Mouse (Mus musculus) forebrain, embryonic 11.5 days (tissue): ENCODE data around the gene Gm12184. TPM values are rescaled to one million over a fixed set of nuclear protein-coding genes. Genes with fewer than 3 reads are reported as not detected.

Source experiments
- ATAC-seq: fragments of 200-750 bp; cut with Nextera tagmentation; replicated peaks from 2 replicates; pipeline ENCODE4 v1.8.0; 2017; ENCODE audit warnings: moderate TSS enrichment; ENCODE audit not compliant: low FRiP score
- DNase-seq: peaks from one replicate; pipeline ENCODE4 v3.0.0-alpha.2; 2017; ENCODE audit warnings: low spot score
- H3K27ac ChIP-seq: fragments of 300-500 bp; sonication (generic); 2 replicates; pipeline ENCODE4 v1.5.1; 2014; ENCODE audit warnings: low read depth, low read length
- H3K27me3 ChIP-seq: fragments of 300-500 bp; sonication (generic); 2 replicates; pipeline ENCODE4 v1.6.1; 2014; ENCODE audit warnings: mild to moderate bottlenecking, low read length, mixed read lengths; ENCODE audit not compliant: control insufficient read depth, insufficient read depth
- H3K36me3 ChIP-seq: fragments of 300-500 bp; sonication (generic); 2 replicates; pipeline ENCODE4 v1.6.1; 2014; ENCODE audit warnings: mild to moderate bottlenecking, low read length, moderate library complexity, mixed read lengths; ENCODE audit not compliant: control insufficient read depth, insufficient read depth
- H3K4me1 ChIP-seq: fragments of 300-500 bp; sonication (generic); replicated peaks from 2 replicates; pipeline ENCODE4 v1.6.1; 2014; ENCODE audit warnings: low read length, mixed read lengths; ENCODE audit not compliant: control insufficient read depth, insufficient read depth
- H3K4me2 ChIP-seq: fragments of 300-500 bp; sonication (generic); 2 replicates; pipeline ENCODE4 v1.6.1; 2014; ENCODE audit warnings: low read depth, mild to moderate bottlenecking, low read length, moderate library complexity, mixed read lengths; ENCODE audit not compliant: severe bottlenecking
- H3K4me3 ChIP-seq: fragments of 300-500 bp; sonication (generic); 2 replicates; pipeline ENCODE4 v1.5.1; 2014; ENCODE audit warnings: low read depth, low read length
- H3K9ac ChIP-seq: fragments of 300-500 bp; sonication (generic); 2 replicates; pipeline ENCODE4 v1.6.1; 2014; ENCODE audit warnings: low read length
- H3K9me3 ChIP-seq: fragments of 300-500 bp; sonication (generic); 2 replicates; pipeline ENCODE4 v1.6.1; 2016; ENCODE audit warnings: low read length, mixed read lengths; ENCODE audit not compliant: control insufficient read depth
- WGBS: fragments of 180-500 bp; shearing (Covaris S2); extraction: QIAGEN DNeasy Blood & Tissue Kit; methylation state at CpG from one replicate; pipeline ENCODE4 v1.1.7; 2014; 5-methylcytosine and 5-hydroxymethylcytosine counted together
- polyA plus RNA-seq: library from polyadenylated mRNA; unstranded; fragments of >200 nt; fragmentation: Nextera tagmentation; extraction: Ambion mirVana; gene quantifications from 2 replicates; pipeline ENCODE4 v1.2.1, GENCODE M21; 2014

Gm12184 gene
- polyA plus RNA-seq, 1 experiment from 2014 or later: 12.7 TPM

DNA sequence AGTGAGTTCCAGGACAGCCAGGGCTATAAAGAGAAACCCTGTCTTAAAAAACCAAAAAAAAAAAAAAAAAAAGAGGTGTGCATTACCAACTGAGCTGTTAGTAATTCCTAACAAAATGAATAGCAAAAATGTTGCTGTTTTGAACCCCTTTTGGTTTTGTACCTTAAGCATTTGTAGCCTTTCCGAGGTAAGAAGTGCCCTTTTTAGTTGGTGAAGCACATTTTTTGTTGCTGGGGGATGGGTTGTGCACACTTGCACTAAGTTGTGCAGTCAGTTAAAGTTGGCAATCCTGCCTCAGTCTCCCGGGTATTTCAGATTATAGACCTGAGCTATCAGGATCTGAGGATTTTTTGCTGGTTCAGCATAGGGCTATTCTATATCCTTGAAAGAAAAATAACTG is 21.5 kb downstream of the Gm12184 start:
- Histone ChIP-seq H3K9me3 (no peaks in the 10 kb centered on the region), H3K4me1 (peaks cover 7% of the 10 kb centered on the region), H3K4me2 (no peak overlapping the region), H3K27ac (no peak overlapping the region), H3K9ac (no peak overlapping the region), H3K27me3 (no peaks in the 10 kb centered on the region), H3K4me3 (no peak overlapping the region), H3K36me3 (peaks cover 42% of the 10 kb centered on the region)
- ATAC-seq: no peak
- WGBS: 89% methylated on average over 2 of the region's 2 CpGs
- no peak for DNase-seq

DNA sequence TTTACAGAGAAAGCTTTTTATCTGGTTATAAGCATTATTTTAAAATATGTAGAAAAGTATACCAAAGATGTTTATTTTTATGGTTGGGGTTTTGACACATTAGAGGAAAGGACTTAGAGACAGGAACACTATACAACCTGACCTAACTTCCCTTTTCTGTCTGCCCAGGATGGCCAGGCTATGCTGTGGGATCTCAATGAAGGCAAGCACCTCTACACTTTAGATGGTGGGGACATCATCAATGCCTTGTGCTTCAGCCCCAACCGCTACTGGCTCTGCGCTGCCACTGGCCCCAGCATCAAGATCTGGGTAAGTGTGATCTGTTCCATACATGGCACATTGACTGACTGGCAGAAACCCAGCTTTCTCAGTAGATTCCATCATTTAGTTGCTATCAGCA is 22.5 kb downstream of the Gm12184 start:
- WGBS: 93% methylated on average over 2 of the region's 2 CpGs

DNA sequence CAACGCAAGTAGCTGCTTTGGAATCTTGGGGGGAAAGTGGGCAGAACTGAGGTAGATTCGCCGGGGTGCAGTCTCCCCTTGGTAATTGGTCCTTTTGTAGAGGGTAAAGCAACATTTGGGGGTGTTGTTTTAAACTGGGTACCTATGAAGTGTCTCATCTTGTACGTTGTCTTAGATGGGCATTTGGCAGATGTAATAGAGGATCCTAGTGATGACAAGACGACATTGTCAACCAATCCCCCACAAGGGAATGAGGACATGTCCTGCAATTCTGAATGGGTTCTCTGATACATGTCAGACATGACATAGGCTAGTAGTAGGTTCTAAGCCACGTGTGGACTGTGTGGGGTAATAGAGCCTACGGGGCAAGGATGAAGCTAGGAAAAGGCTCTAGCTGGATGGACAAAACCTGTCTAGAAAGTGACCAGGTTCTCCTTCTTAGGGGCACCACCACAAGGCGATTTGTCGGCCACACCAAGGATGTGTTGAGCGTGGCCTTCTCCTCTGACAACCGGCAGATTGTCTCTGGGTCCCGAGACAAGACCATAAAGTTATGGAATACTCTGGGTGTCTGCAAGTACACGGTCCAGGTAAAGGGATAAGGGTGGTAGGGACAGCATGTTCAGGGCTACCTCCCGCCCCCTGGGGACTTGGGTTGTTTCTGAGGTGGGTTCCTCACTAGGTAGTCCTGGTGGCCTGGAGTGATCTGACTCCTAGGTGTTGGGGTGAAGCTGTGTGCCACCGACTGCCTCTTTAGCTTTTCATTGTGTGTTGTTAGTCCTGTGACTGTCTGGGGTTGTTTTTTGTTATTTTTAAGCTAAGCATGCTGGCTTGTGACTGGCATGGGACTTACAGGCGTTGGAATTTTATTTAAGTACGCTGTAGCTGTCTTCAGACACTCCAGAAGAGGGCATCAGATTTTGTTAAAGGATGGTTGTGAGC is 24.4 kb downstream of the Gm12184 start:
- Histone ChIP-seq H3K4me1 (peaks cover 7% of the 10 kb centered on the region), H3K27me3 (no peaks in the 10 kb centered on the region), H3K4me3 (peak overlapping the region; percentile 87), H3K4me2 (peak overlapping the region; percentile 91), H3K36me3 (peaks cover 36% of the 10 kb centered on the region), H3K9ac (peak overlapping the region; percentile 94), H3K9me3 (no peaks in the 10 kb centered on the region), H3K27ac (no peak overlapping the region)
- WGBS: 80% methylated on average over 17 of the region's 17 CpGs
- DNase-seq: no peak
- no peak for ATAC-seq

More for the DNA sequence above, 22.5 kb downstream of the Gm12184 start:
- H3K4me2 ChIP-seq: no peak overlapping the region
- peaks cover 42% of the 10 kb centered on the region for H3K36me3 ChIP-seq
- H3K4me1 ChIP-seq: peaks cover 7% of the 10 kb centered on the region
- no peaks in the 10 kb centered on the region for H3K9me3 ChIP-seq
- H3K27ac ChIP-seq: no peak overlapping the region
- no peak for ATAC-seq
- no peak for DNase-seq
- no peak overlapping the region for H3K4me3 ChIP-seq
- H3K9ac ChIP-seq: no peak overlapping the region
- no peaks in the 10 kb centered on the region for H3K27me3 ChIP-seq

DNA sequence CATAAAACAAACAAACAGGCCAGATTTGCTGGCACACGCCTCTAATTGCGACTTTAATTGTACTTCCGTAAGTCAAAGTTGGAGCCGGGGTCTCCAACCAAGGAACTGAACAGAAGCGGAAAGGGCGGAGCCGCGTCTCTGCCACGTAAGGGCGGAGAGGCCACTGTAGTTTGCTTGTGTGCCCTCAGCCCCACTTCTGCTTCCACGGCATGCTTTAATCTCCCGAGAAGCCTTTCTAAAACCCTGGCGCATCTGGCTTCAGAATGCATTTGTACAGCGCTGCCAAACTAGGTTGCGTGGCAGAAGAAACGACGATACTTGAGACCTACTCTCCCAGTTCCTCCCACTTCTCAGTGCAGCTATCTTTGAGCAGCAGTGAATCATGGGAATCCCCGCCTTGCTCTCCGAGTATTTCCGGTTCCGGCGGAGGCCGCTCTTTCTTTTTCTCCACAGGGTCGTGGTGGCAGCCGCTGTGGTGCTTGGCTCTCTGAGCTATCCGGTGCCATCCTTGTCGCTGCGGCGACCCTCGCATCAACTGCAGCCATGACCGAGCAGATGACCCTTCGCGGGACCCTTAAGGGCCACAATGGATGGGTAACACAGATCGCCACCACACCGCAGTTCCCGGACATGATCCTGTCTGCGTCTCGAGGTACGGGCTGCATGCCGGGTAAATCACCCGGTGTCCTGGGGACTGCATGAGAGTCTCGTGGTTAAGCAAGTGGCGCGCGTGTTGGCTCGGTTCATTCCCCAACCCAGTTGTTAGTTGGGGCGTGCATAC is 26.3 kb downstream of the Gm12184 start, which contains the start of gene Rack1:
Gene Rack1, plus strand, starts transcription at position 412 of the 781 bp plus-strand sequence.
- Histone ChIP-seq H3K4me2 (peak within 1 kb of the TSS; percentile 91), H3K4me3 (peak within 1 kb of the TSS; percentile 87), H3K27me3 (no peaks in the 10 kb centered on the region), H3K27ac (peak within 1 kb of the TSS; percentile 93), H3K4me1 (peaks cover 7% of the 10 kb centered on the region), H3K36me3 (peaks cover 28% of the 10 kb centered on the region; the same call in 1 of the 2 replicates), H3K9ac (peak within 1 kb of the TSS; percentile 94), H3K9me3 (no peaks in the 10 kb centered on the region)
- peak; percentile 90 for DNase-seq
- under 1% methylated on average over 47 of the region's 47 CpGs for WGBS
- peak; percentile 92 for ATAC-seq

DNA sequence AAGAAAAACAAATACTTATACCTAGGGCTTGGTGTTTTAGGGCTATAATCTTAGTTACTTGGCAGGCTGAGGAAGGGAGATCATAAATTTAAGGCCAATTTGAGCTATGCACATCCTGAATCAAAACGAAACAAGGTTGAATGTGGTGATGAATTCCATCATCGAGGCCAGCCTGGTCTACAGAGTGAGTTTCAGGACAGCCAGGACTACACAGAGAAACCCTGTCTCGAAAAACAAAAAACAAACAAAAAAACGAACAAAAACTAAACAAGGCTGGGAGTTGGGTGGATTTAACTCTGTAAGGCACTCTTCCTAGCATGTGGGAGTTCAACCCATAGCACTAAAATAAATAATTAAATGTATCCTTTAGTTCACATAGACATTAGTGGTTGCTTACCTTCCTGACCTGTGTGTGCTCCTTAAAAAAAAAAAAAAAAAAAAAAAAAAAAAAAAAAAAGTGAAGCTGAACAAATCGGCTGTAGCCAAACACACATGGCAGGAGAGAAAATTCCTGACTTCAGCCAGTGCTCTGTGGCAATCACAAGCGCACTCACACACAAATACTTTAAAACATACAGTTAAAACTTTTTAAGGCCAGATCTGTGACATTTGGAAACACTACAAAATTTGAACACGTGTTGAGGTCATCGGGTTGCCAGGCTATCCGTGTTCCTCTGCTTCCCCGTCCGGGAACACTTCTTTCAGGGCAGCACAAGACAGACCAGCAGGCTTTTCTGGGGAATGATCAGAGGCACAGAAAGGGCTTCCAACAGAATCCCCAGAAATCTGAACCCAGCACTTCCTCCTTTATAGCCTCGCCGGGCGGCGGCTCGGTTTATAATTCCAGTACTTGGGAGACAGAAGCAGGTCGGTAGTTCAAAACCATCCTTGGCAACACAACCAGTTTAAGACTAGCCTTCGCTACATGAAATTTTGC is 27.2 kb downstream of the Gm12184 start:
- Histone ChIP-seq H3K27me3 (no peaks in the 10 kb centered on the region), H3K4me3 (peak overlapping the region; percentile 87), H3K4me1 (peaks cover 7% of the 10 kb centered on the region), H3K4me2 (peak overlapping the region; percentile 61), H3K9ac (peak overlapping the region; percentile 94), H3K27ac (peak overlapping the region; percentile 93), H3K36me3 (peaks cover 21% of the 10 kb centered on the region; the same call in 1 of the 2 replicates), H3K9me3 (no peaks in the 10 kb centered on the region)
- 11% methylated on average over 18 of the region's 18 CpGs for WGBS
- DNase-seq: no peak
- peak; percentile 13 for ATAC-seq

DNA sequence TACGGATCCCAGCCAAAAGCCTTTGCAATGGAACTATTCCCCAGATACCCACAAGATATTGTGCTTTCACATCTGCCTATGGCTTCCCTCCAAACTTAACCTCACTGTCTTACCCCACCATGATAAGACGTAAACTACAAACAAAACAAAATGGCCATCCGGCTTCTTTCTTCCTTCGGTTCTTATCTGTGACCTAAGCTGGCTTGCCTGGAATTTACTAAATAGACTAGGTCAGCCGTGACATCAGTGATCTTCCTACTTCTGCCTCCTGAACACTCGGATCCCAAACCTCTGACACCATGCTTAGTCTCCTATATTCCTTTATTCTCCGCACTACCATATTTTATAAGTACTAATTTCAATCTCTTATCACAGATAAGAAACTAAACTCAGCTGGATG is 28.1 kb downstream of the Gm12184 start:
- DNase-seq (no peak), ATAC-seq (no peak)
- peaks cover 13% of the 10 kb centered on the region; the same call in 1 of the 2 replicates for H3K36me3 ChIP-seq
- no peak overlapping the region for H3K9ac ChIP-seq
- no peaks in the 10 kb centered on the region for H3K9me3 ChIP-seq
- no peak overlapping the region for H3K4me2 ChIP-seq
- H3K4me3 ChIP-seq: no peak overlapping the region
- WGBS: 82% methylated on average over 7 of the region's 7 CpGs
- H3K27ac ChIP-seq: no peak overlapping the region
- H3K4me1 ChIP-seq: peaks cover 7% of the 10 kb centered on the region
- no peaks in the 10 kb centered on the region for H3K27me3 ChIP-seq

DNA sequence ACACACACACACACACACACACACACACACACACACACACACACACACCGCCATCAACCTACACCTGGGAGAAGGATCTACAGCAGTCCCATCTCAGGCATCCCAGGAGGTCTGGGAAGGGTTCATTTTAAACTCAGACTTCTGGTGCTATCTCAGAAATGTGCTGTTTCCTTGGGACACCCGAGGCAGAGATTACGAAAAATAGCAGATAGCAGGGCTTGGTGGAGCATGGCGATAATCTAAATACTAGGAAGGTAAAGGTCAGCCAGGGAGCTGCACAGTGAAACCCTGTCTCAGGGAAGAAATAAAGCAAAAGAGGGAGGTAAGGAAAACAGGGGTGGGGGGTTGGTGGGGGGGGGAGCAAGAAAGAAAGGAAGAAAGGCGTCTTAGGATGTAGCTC is 29.2 kb downstream of the Gm12184 start:
- 88% methylated on average over 5 of the region's 5 CpGs for WGBS
- no peak overlapping the region for H3K9ac ChIP-seq

DNA sequence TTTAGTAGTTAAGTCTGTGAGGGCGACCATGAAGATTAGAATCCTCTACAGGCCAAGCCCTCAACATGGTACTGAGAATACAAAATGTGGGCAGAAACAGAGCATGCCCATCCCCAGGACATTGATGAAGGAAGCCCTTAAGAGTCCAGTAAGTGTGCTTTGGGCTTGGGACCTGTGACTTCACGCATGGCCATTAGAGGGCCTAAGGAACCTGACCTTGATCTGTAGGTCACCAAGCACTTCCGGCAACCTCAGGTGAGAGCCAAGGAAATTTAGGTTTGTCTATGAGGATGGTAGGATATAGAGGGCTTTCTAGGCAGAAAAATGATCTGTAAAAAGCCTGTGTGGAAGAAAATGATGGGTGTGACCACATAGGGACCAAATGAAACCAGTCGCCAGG is 30.2 kb downstream of the Gm12184 start:
- ATAC-seq (no peak), DNase-seq (no peak)
- H3K36me3 ChIP-seq: no peaks in the 10 kb centered on the region; the same call in 1 of the 2 replicates
- no peaks in the 10 kb centered on the region; the same call in 1 of the 2 replicates for H3K4me1 ChIP-seq
- WGBS: 81% methylated on average over 4 of the region's 4 CpGs
- H3K4me2 ChIP-seq: no peak overlapping the region
- no peak overlapping the region for H3K27ac ChIP-seq
- H3K9me3 ChIP-seq: no peaks in the 10 kb centered on the region
- no peak overlapping the region for H3K4me3 ChIP-seq
- H3K27me3 ChIP-seq: no peaks in the 10 kb centered on the region
- no peak overlapping the region for H3K9ac ChIP-seq

More for the DNA sequence above, 29.2 kb downstream of the Gm12184 start:
- no peak overlapping the region for H3K4me2 ChIP-seq
- no peaks in the 10 kb centered on the region for H3K27me3 ChIP-seq
- peaks cover 7% of the 10 kb centered on the region for H3K4me1 ChIP-seq
- no peak overlapping the region for H3K4me3 ChIP-seq
- ATAC-seq (no peak), DNase-seq (no peak)
- H3K36me3 ChIP-seq: peaks cover 7% of the 10 kb centered on the region; the same call in 1 of the 2 replicates
- no peak overlapping the region for H3K27ac ChIP-seq
- no peaks in the 10 kb centered on the region for H3K9me3 ChIP-seq
